ENCODE assay signal across 30 mouse cellular contexts in genomic region chr4:85005581-85005980, GRCm38 (mm10).
DNase-seq lines count a peak whose midpoint lies in the region; ATAC-seq and TF ChIP-seq lines count a peak whose summit lies in the region.
"Had no signal": no experiment of that assay in that cellular context is flagged by ENCODE, and none has a peak within 500 bp of the region (broad histone marks: within the 10 kb centered on the region; RNA-seq: fewer than 3 reads in every experiment).

No protein-coding gene starts in this region.

- no peak overlapping the region for H3K27ac ChIP-seq in liver, adult 2 months (replicated peaks; ENCODE audit: insufficient read depth, low read depth, low read length)
- H3K27ac ChIP-seq in liver, postnatal 0 days (ENCODE audit: low read depth) = no peak overlapping the region
- H3K27ac ChIP-seq: forebrain, embryonic 15.5 days; hindbrain, embryonic 12.5 days; hindbrain, postnatal 0 days; limb, embryonic 12.5 days; macrophage; midbrain, embryonic 10.5 days; neural tube, embryonic 12.5 days; stomach, embryonic 15.5 days had no signal

- no peaks in the 10 kb centered on the region for H3K79me2 ChIP-seq in liver, adult 2 months (ENCODE audit: control insufficient read depth, insufficient read depth, low read length)

- H3K9me3 ChIP-seq in liver, postnatal 0 days (ENCODE audit: low read length) = no peaks in the 10 kb centered on the region
- H3K9me3 ChIP-seq: forebrain, embryonic 15.5 days; hindbrain, embryonic 12.5 days; limb, embryonic 12.5 days; midbrain, embryonic 10.5 days; neural tube, embryonic 12.5 days; stomach, embryonic 15.5 days had no signal

- H3K9ac ChIP-seq in liver, adult 2 months (ENCODE audit: low read depth, low read length) = no peak overlapping the region
- H3K9ac ChIP-seq in liver, postnatal 0 days (replicated peaks) = no peak overlapping the region
- H3K9ac ChIP-seq: forebrain, embryonic 15.5 days; hindbrain, embryonic 12.5 days; limb, embryonic 12.5 days; neural tube, embryonic 12.5 days; stomach, embryonic 15.5 days had no signal

- no peak for TF ChIP-seq CTCF in liver, adult 2 months (IDR thresholded peaks at IDR 0.05; ENCODE audit: low read depth, low read length)
- no peak for TF ChIP-seq CTCF in liver, postnatal 0 days (IDR thresholded peaks at IDR 0.05; ENCODE audit: low read depth)

- no peak for ATAC-seq in liver, postnatal 0 days
- ATAC-seq in megakaryocyte, adult 5-6 weeks (ENCODE audit: poor library complexity, severe bottlenecking) = peak; percentile 24; the same call in 1 of the 2 replicates
- ATAC-seq: forebrain, embryonic 15.5 days; hindbrain, postnatal 0 days; intestine, postnatal 0 days; lung, postnatal 0 days; midbrain, embryonic 16.5 days had no signal

- no peaks in the 10 kb centered on the region for H3K36me3 ChIP-seq in liver, adult 2 months (ENCODE audit: control insufficient read depth, insufficient read depth, low read length)
- no peaks in the 10 kb centered on the region for H3K36me3 ChIP-seq in liver, postnatal 0 days (replicated peaks; ENCODE audit: insufficient read depth, low read length)
- H3K36me3 ChIP-seq: forebrain, embryonic 15.5 days; G1E; hindbrain, embryonic 12.5 days; limb, embryonic 12.5 days; midbrain, embryonic 10.5 days; neural tube, embryonic 12.5 days; stomach, embryonic 15.5 days had no signal

- no peak for TF ChIP-seq POLR2A in liver, adult 2 months (IDR thresholded peaks at IDR 0.05; ENCODE audit: extremely low read depth, insufficient read depth, low read length)

- 79% methylated on average over 6 of the region's 6 CpGs for WGBS in liver, adult 2 months
- WGBS in liver, postnatal 0 days (ENCODE audit: insufficient replicate concordance) = 78% methylated on average over 6 of the region's 6 CpGs

- H3K4me2 ChIP-seq in liver, postnatal 0 days (ENCODE audit: low read depth, low read length) = no peak overlapping the region
- H3K4me2 ChIP-seq: forebrain, embryonic 15.5 days; heart, embryonic 11.5 days; hindbrain, embryonic 12.5 days; limb, embryonic 12.5 days; liver, embryonic 11.5 days; neural tube, embryonic 12.5 days; stomach, embryonic 15.5 days had no signal

- no peaks in the 10 kb centered on the region for H3K4me1 ChIP-seq in liver, adult 2 months (ENCODE audit: control insufficient read depth, insufficient read depth, low read length)
- H3K4me1 ChIP-seq in liver, postnatal 0 days (ENCODE audit: insufficient read depth) = no peaks in the 10 kb centered on the region
- H3K4me1 ChIP-seq: forebrain, embryonic 15.5 days; hindbrain, embryonic 12.5 days; limb, embryonic 12.5 days; midbrain, embryonic 10.5 days; neural tube, embryonic 12.5 days; stomach, embryonic 15.5 days had no signal

- H3K27me3 ChIP-seq in liver, adult 2 months (ENCODE audit: control insufficient read depth, insufficient read depth, low read length) = no peaks in the 10 kb centered on the region
- H3K27me3 ChIP-seq in liver, postnatal 0 days (ENCODE audit: insufficient read depth, low read length) = no peaks in the 10 kb centered on the region
- H3K27me3 ChIP-seq: forebrain, embryonic 15.5 days; hindbrain, embryonic 12.5 days; limb, embryonic 12.5 days; neural tube, embryonic 12.5 days; stomach, embryonic 15.5 days had no signal

- no peak for TF ChIP-seq EP300 in liver, postnatal 0 days (IDR thresholded peaks at IDR 0.05; ENCODE audit: low read depth)

- DNase-seq in liver, adult 2 months (ENCODE audit: extremely low read depth, low read depth, low spot score) = peak; percentile 4
- DNase-seq in liver, postnatal 0 days = no peak
- DNase-seq in T-cell, adult 2 months (ENCODE audit: low spot score) = peak; percentile 19
- DNase-seq in right cerebral cortex, postnatal 4 days = no peak
- DNase-seq in thymus, postnatal 0 days (ENCODE audit: low spot score) = no peak
- no peak for DNase-seq in kidney, postnatal 14 days
- DNase-seq: adrenal gland, postnatal 25 days; cerebellum, adult 18-20 months; cerebellum, postnatal 10 days; gastrocnemius, postnatal 25 days; heart, adult 18-20 months; heart, postnatal 36 days; kidney, postnatal 25 days; right cerebral cortex, adult 18-20 months; thymus, postnatal 14 days had no signal

- no peak overlapping the region for H3K4me3 ChIP-seq in liver, adult 2 months (ENCODE audit: insufficient read depth, low read depth, low read length)
- no peak overlapping the region for H3K4me3 ChIP-seq in liver, postnatal 0 days (ENCODE audit: low read depth, low read length)
- H3K4me3 ChIP-seq: forebrain, embryonic 15.5 days; hindbrain, embryonic 12.5 days; limb, embryonic 12.5 days; midbrain, embryonic 10.5 days; neural tube, embryonic 12.5 days; stomach, embryonic 15.5 days had no signal

Comparison
In these comparisons a context has a peak if more than half of its experiments do, and no peak if none do; other contexts are left out.
1. DNase-seq: peak in liver, adult 2 months (single experiment) and T-cell, adult 2 months (single experiment); none in liver, postnatal 0 days (single experiment), right cerebral cortex, postnatal 4 days (single experiment), thymus, postnatal 0 days (single experiment) and kidney, postnatal 14 days (single experiment).